ENCODE assay signal across 13 mouse cellular contexts in genomic region chr10:118617291-118618044, GRCm38 (mm10).
DNase-seq lines count a peak whose midpoint lies in the region; ATAC-seq lines count a peak whose summit lies in the region.
"Had no signal": no experiment of that assay in that cellular context is flagged by ENCODE, and none has a peak within 500 bp of the region (broad histone marks: within the 10 kb centered on the region; RNA-seq: fewer than 3 reads in every experiment).

No protein-coding gene starts in this region.

- no peak for DNase-seq in heart, postnatal 14 days
- peak; percentile 23 for DNase-seq in right cerebral cortex, adult 18-20 months
- DNase-seq in right cerebral cortex, postnatal 4 days = no peak
- DNase-seq in kidney, postnatal 36 days = no peak
- DNase-seq: cerebellum, adult 11 months had no signal

- H3K36me3 ChIP-seq in heart, embryonic 11.5 days (ENCODE audit: control insufficient read depth, insufficient read depth, low read length) = no peaks in the 10 kb centered on the region
- H3K36me3 ChIP-seq in limb, embryonic 15.5 days = no peaks in the 10 kb centered on the region
- H3K36me3 ChIP-seq: hindbrain, embryonic 15.5 days; liver, embryonic 12.5 days; midbrain, embryonic 10.5 days had no signal

- no peak overlapping the region for H3K9ac ChIP-seq in heart, embryonic 11.5 days (ENCODE audit: low read depth, low read length)
- no peak overlapping the region for H3K9ac ChIP-seq in limb, embryonic 15.5 days
- H3K9ac ChIP-seq: hindbrain, embryonic 15.5 days; liver, embryonic 12.5 days had no signal

- H3K4me2 ChIP-seq in heart, embryonic 11.5 days = peak overlapping the region; percentile 4; the same call in 1 of the 2 replicates
- no peak overlapping the region for H3K4me2 ChIP-seq in limb, embryonic 15.5 days
- H3K4me2 ChIP-seq: hindbrain, embryonic 15.5 days; liver, embryonic 12.5 days had no signal

- H3K27ac ChIP-seq in heart, embryonic 11.5 days (ENCODE audit: low read depth, low read length) = no peak overlapping the region
- H3K27ac ChIP-seq in limb, embryonic 15.5 days = no peak overlapping the region
- H3K27ac ChIP-seq: hindbrain, embryonic 15.5 days; liver, embryonic 12.5 days; midbrain, embryonic 10.5 days had no signal

- no peaks in the 10 kb centered on the region for H3K4me1 ChIP-seq in heart, embryonic 11.5 days (ENCODE audit: control insufficient read depth, insufficient read depth, low read length)
- no peaks in the 10 kb centered on the region for H3K4me1 ChIP-seq in limb, embryonic 15.5 days
- H3K4me1 ChIP-seq: hindbrain, embryonic 15.5 days; liver, embryonic 12.5 days; midbrain, embryonic 10.5 days had no signal

- intact Hi-C loops in heart, postnatal 14 days (cut with DNase I) = no loop called here

- no peaks in the 10 kb centered on the region for H3K27me3 ChIP-seq in heart, embryonic 11.5 days (ENCODE audit: control insufficient read depth, insufficient read depth, low read length)
- H3K27me3 ChIP-seq in limb, embryonic 15.5 days = no peaks in the 10 kb centered on the region
- H3K27me3 ChIP-seq: hindbrain, embryonic 15.5 days; liver, embryonic 12.5 days had no signal

- no peak overlapping the region for H3K4me3 ChIP-seq in heart, embryonic 11.5 days (ENCODE audit: low read depth, low read length)
- no peak overlapping the region for H3K4me3 ChIP-seq in limb, embryonic 15.5 days
- H3K4me3 ChIP-seq: hindbrain, embryonic 15.5 days; liver, embryonic 12.5 days; midbrain, embryonic 10.5 days had no signal

- H3K9me3 ChIP-seq in heart, embryonic 11.5 days (replicated peaks; ENCODE audit: control insufficient read depth, low read length) = no peaks in the 10 kb centered on the region
- no peaks in the 10 kb centered on the region for H3K9me3 ChIP-seq in limb, embryonic 15.5 days
- H3K9me3 ChIP-seq: hindbrain, embryonic 15.5 days; liver, embryonic 12.5 days; midbrain, embryonic 10.5 days had no signal

- WGBS in heart, embryonic 11.5 days (ENCODE audit: insufficient replicate concordance) = 54% methylated on average over 6 of the region's 6 CpGs
- WGBS in limb, embryonic 15.5 days = 83% methylated on average over 6 of the region's 6 CpGs

- ATAC-seq in heart, embryonic 11.5 days (replicated peaks; ENCODE audit: insufficient number of reproducible peaks, low FRiP score, low TSS enrichment) = no peak
- ATAC-seq in limb, embryonic 15.5 days (ENCODE audit: insufficient number of reproducible peaks, low FRiP score, low TSS enrichment, low read depth) = 0 out of 2 replicates have a peak, but pooled peaks have one; percentile 40
- no peak for ATAC-seq in inflammation-experienced regulatory T-cells, adult 6 months
- no peak for ATAC-seq in monocyte, adult 5-6 weeks (replicated peaks; ENCODE audit: insufficient number of reproducible peaks, low FRiP score, low TSS enrichment, poor library complexity, severe bottlenecking)
- ATAC-seq: liver, embryonic 12.5 days; lung, postnatal 0 days had no signal
